Comparison of ENCODE assay signal across 8 mouse cellular contexts in genomic region chr11:64079727-64080081, GRCm38 (mm10). TPM values are rescaled to one million over a fixed set of nuclear protein-coding genes. Genes with fewer than 3 reads are reported as not detected.
DNase-seq lines count a peak whose midpoint lies in the region; ATAC-seq and TF ChIP-seq lines count a peak whose summit lies in the region.

No protein-coding gene starts in this region.

- H3K79me2 ChIP-seq in heart, adult 2 months (replicated peaks; ENCODE audit: control insufficient read depth, insufficient read depth, low read length), result peaks cover 8% of the 10 kb centered on the region

- no peak for TF ChIP-seq POLR2A in heart, adult 2 months (IDR thresholded peaks at IDR 0.05; ENCODE audit: insufficient read depth, low read depth, low read length)

- H3K27me3 ChIP-seq in heart, adult 2 months (ENCODE audit: control insufficient read depth, insufficient read depth, low read length), result no peaks in the 10 kb centered on the region
- H3K27me3 ChIP-seq in E14TG2a.4 (ENCODE audit: insufficient read depth, low read length), result no peaks in the 10 kb centered on the region
- no peaks in the 10 kb centered on the region for H3K27me3 ChIP-seq in forebrain, embryonic 16.5 days (replicated peaks; ENCODE audit: control insufficient read depth, insufficient read depth, low read length)
- no peaks in the 10 kb centered on the region for H3K27me3 ChIP-seq in liver, embryonic 16.5 days (ENCODE audit: control insufficient read depth, insufficient read depth, low read depth, low read length)

- peaks cover 3% of the 10 kb centered on the region for H3K36me3 ChIP-seq in heart, adult 2 months (ENCODE audit: control insufficient read depth, insufficient read depth, low read length)
- peaks cover 14% of the 10 kb centered on the region; the same call in 1 of the 2 replicates for H3K36me3 ChIP-seq in E14TG2a.4 (ENCODE audit: insufficient read depth, low read length)
- H3K36me3 ChIP-seq in forebrain, embryonic 16.5 days (ENCODE audit: control insufficient read depth, insufficient read depth), result no peaks in the 10 kb centered on the region
- no peaks in the 10 kb centered on the region for H3K36me3 ChIP-seq in liver, embryonic 16.5 days (ENCODE audit: control insufficient read depth, insufficient read depth)

- peaks cover 2% of the 10 kb centered on the region; the same call in 1 of the 2 replicates for H3K4me1 ChIP-seq in heart, adult 2 months (ENCODE audit: control insufficient read depth, insufficient read depth, low read length)
- peaks cover 22% of the 10 kb centered on the region for H3K4me1 ChIP-seq in E14TG2a.4 (replicated peaks; ENCODE audit: low read depth, low read length)
- H3K4me1 ChIP-seq in forebrain, embryonic 16.5 days (replicated peaks; ENCODE audit: control insufficient read depth, insufficient read depth, low read length), result peaks cover 11% of the 10 kb centered on the region
- H3K4me1 ChIP-seq in liver, embryonic 16.5 days (ENCODE audit: control insufficient read depth, low read depth, low read length), result peaks cover 9% of the 10 kb centered on the region

- no peak for TF ChIP-seq EP300 in heart, adult 2 months (IDR thresholded peaks at IDR 0.05; ENCODE audit: insufficient read depth, low read depth, low read length)

- peak overlapping the region; percentile 89 for H3K27ac ChIP-seq in heart, adult 2 months
- peak overlapping the region; percentile 90 for H3K27ac ChIP-seq in forebrain, embryonic 16.5 days (ENCODE audit: low read length)
- H3K27ac ChIP-seq in liver, embryonic 16.5 days (ENCODE audit: low read length), result peak overlapping the region; percentile 91

- H3K9ac ChIP-seq in heart, adult 2 months (ENCODE audit: low read depth, low read length), result peak overlapping the region; percentile 85
- H3K9ac ChIP-seq in forebrain, embryonic 16.5 days (replicated peaks; ENCODE audit: low read depth, low read length), result peak overlapping the region; percentile 82
- H3K9ac ChIP-seq in liver, embryonic 16.5 days (ENCODE audit: low read depth, low read length), result peak overlapping the region; percentile 84

- peak overlapping the region; percentile 89 for H3K4me3 ChIP-seq in heart, adult 2 months
- H3K4me3 ChIP-seq in E14TG2a.4 (replicated peaks; ENCODE audit: low read length), result peak overlapping the region; percentile 100
- H3K4me3 ChIP-seq in forebrain, embryonic 16.5 days (replicated peaks; ENCODE audit: low read length), result peak overlapping the region; percentile 71
- peak overlapping the region; percentile 93 for H3K4me3 ChIP-seq in liver, embryonic 16.5 days (ENCODE audit: low read depth, low read length)

- 0 out of 2 replicates have a peak, but pooled peaks cover 2% of the 10 kb centered on the region for H3K9me3 ChIP-seq in E14TG2a.4 (ENCODE audit: low read length)
- H3K9me3 ChIP-seq in forebrain, embryonic 16.5 days (ENCODE audit: control insufficient read depth, low read length), result no peaks in the 10 kb centered on the region
- H3K9me3 ChIP-seq in liver, embryonic 16.5 days (replicated peaks; ENCODE audit: control insufficient read depth, low read length), result no peaks in the 10 kb centered on the region

- no peak for TF ChIP-seq CTCF in heart, adult 2 months (IDR thresholded peaks at IDR 0.05)
- TF ChIP-seq CTCF in E14TG2a.4 (conservative IDR thresholded peaks at IDR 0.05; ENCODE audit: low read length), result no peak

- H3K4me2 ChIP-seq in forebrain, embryonic 16.5 days (ENCODE audit: low read length), result peak overlapping the region; percentile 71
- H3K4me2 ChIP-seq in liver, embryonic 16.5 days (ENCODE audit: low read depth, low read length), result peak overlapping the region; percentile 87

- intact Hi-C loops in heart, adult 2 months (cut with DNase I), result loop anchor here (5.0 kb wide), 1 partner anchor 157 kb away; the partner anchor contains the start of gene Hs3st3b1

- under 1% methylated on average over 8 of the region's 8 CpGs for WGBS in heart, adult 2 months
- WGBS in forebrain, embryonic 16.5 days, result under 1% methylated on average over 8 of the region's 8 CpGs
- under 1% methylated on average over 8 of the region's 8 CpGs for WGBS in liver, embryonic 16.5 days (ENCODE audit: insufficient replicate concordance)

- DNase-seq in heart, adult 2 months, result no peak
- DNase-seq in heart, postnatal 4 days, result no peak
- DNase-seq in layer of hippocampus, postnatal 14 days (ENCODE audit: low spot score in 2 of 2), result no peak
- DNase-seq in left cerebral cortex, adult 11 months (ENCODE audit: low spot score), result no peak
- no peak for DNase-seq in embryo, embryonic 11 days

- ATAC-seq in forebrain, embryonic 16.5 days, result peak; percentile 53
- ATAC-seq in liver, embryonic 16.5 days (ENCODE audit: low read depth), result peak; percentile 71

RNA-seq across cellular contexts. Expression of gene Cox10, which starts 0.4 kb away (rescaled TPM):
- total RNA-seq in heart, adult 2 months (2021), result 10 to 100 TPM; 67.4 to 81.0 TPM
- polyA plus RNA-seq in heart, adult 2 months (2012; rRNA removed), result 52.9 and 57.3 TPM in 2 replicates
- 10 to 100 TPM; 64.4 to 65.3 TPM for total RNA-seq in heart, postnatal 4 days (2021)
- polyA plus RNA-seq in forebrain, embryonic 16.5 days (2015; fragmentation: Nextera tagmentation; extraction: Ambion mirVana), result 16.9 and 24.6 TPM in 2 replicates
- polyA plus RNA-seq in liver, embryonic 16.5 days (2015; fragmentation: Nextera tagmentation; extraction: Ambion mirVana), result 7.4 and 7.5 TPM in 2 replicates
- 10 to 100 TPM; 23.5 to 25.8 TPM for total RNA-seq in layer of hippocampus, postnatal 14 days (2021)
